Mouse (Mus musculus) cerebellum, postnatal 14 days (tissue): ENCODE measurements around the gene Tmprss6.

Experiments used
- DNase-seq, 2 experiments: peaks; one replicate each; pipeline ENCODE4 v3.0.0; 2021; ENCODE audit warnings: mixed read lengths in 2 of 2

Gene Tmprss6

GRCm38 (mm10) chr15:78413083-78413718, 55.2 kb downstream of the Tmprss6 start:
- no peak for DNase-seq

- no peak for DNase-seq
Observed at GRCm38 (mm10) chr15:78409570-78410052, 58.8 kb downstream of the Tmprss6 start.

GRCm38 (mm10) chr15:78406293-78406934, 62.0 kb downstream of the Tmprss6 start, which contains the start of gene Mpst:
Mpst (plus strand) TSS chr15:78406416.
- DNase-seq, result peak; percentile 92 to 94

- peak; percentile 89 to 90 for DNase-seq
Observed at GRCm38 (mm10) chr15:78405517-78406211, 62.8 kb downstream of the Tmprss6 start, which contains the start of gene Tst. Tst (minus strand) TSS chr15:78405907.

- DNase-seq, result no peak
Observed at GRCm38 (mm10) chr15:78405098-78405497, 63.3 kb downstream of the Tmprss6 start.

GRCm38 (mm10) chr15:78403896-78404295, 64.5 kb downstream of the Tmprss6 start:
- DNase-seq, result peak; percentile 70 to 74

- peak in 1 of 2 experiments; percentile 23 for DNase-seq
Observed at GRCm38 (mm10) chr15:78403301-78403741, 65.1 kb downstream of the Tmprss6 start.

GRCm38 (mm10) chr15:78402423-78402822, 66.0 kb downstream of the Tmprss6 start:
- peak in 1 of 2 experiments; percentile 52 for DNase-seq

- DNase-seq, result peak; percentile 71 to 78
Observed at GRCm38 (mm10) chr15:78401921-78402320, 66.5 kb downstream of the Tmprss6 start.

- DNase-seq, result peak; percentile 42 to 53
Observed at GRCm38 (mm10) chr15:78401345-78401744, 67.1 kb downstream of the Tmprss6 start.

GRCm38 (mm10) chr15:78395478-78395962, 72.9 kb downstream of the Tmprss6 start, which contains the start of gene Tex33:
Tex33 (minus strand) TSS chr15:78395912.
- no peak for DNase-seq

GRCm38 (mm10) chr15:78390855-78391254, 77.6 kb downstream of the Tmprss6 start:
- no peak for DNase-seq
